Mouse (Mus musculus) urinary bladder, postnatal 10 days (tissue): ENCODE measurements around the gene Stx1b.

ENCODE experiments used
- DNase-seq: peaks from one replicate; pipeline ENCODE4 v3.0.0; 2022; ENCODE audit warnings: low spot score

The Stx1b gene

GRCm38 (mm10) chr7:127817053-127817452, 7.3 kb downstream of the Stx1b start:
- DNase-seq = no peak

- DNase-seq = no peak
Measured at GRCm38 (mm10) chr7:127815954-127816821, 8.2 kb downstream of the Stx1b start.

GRCm38 (mm10) chr7:127815116-127815665, 9.2 kb downstream of the Stx1b start:
- DNase-seq = no peak

GRCm38 (mm10) chr7:127814241-127814921, 10.0 kb downstream of the Stx1b start:
- no peak for DNase-seq

- DNase-seq = no peak
Measured at GRCm38 (mm10) chr7:127813821-127814220, 10.5 kb downstream of the Stx1b start.

- DNase-seq = no peak
Measured at GRCm38 (mm10) chr7:127812292-127812691, 12.1 kb downstream of the Stx1b start.

GRCm38 (mm10) chr7:127811240-127811639, 13.1 kb downstream of the Stx1b start:
- DNase-seq = no peak

- DNase-seq = no peak
Measured at GRCm38 (mm10) chr7:127810650-127811049, 13.7 kb downstream of the Stx1b start.

- no peak for DNase-seq
Measured at GRCm38 (mm10) chr7:127809846-127810245, 14.5 kb downstream of the Stx1b start.

GRCm38 (mm10) chr7:127808821-127809220, 15.5 kb downstream of the Stx1b start:
- no peak for DNase-seq

GRCm38 (mm10) chr7:127802313-127802712, 22.0 kb downstream of the Stx1b start:
- DNase-seq = no peak

- no peak for DNase-seq
Measured at GRCm38 (mm10) chr7:127801010-127801621, 23.2 kb downstream of the Stx1b start.

GRCm38 (mm10) chr7:127800435-127801009, 23.8 kb downstream of the Stx1b start, which contains the start of gene Hsd3b7:
Gene Hsd3b7 (plus strand): TSS chr7:127800604.
- peak; percentile 87 for DNase-seq

GRCm38 (mm10) chr7:127799738-127800137, 24.6 kb downstream of the Stx1b start:
- DNase-seq = no peak

- DNase-seq = no peak
Measured at GRCm38 (mm10) chr7:127799211-127799610, 25.1 kb downstream of the Stx1b start.

- DNase-seq = no peak
Measured at GRCm38 (mm10) chr7:127798591-127798990, 25.8 kb downstream of the Stx1b start.

- no peak for DNase-seq
Measured at GRCm38 (mm10) chr7:127797076-127797845, 27.1 kb downstream of the Stx1b start.

- no peak for DNase-seq
Measured at GRCm38 (mm10) chr7:127785308-127785707, 39.0 kb downstream of the Stx1b start, which contains the start of gene Gm49388. Gene Gm49388 (plus strand): TSS chr7:127785608.

GRCm38 (mm10) chr7:127778350-127778749, 46.0 kb downstream of the Stx1b start:
- no peak for DNase-seq

- no peak for DNase-seq
Measured at GRCm38 (mm10) chr7:127777474-127778266, 46.7 kb downstream of the Stx1b start.
